Mouse (Mus musculus): ENCODE data around the gene Cdh5. TPM values are rescaled to one million over a fixed set of nuclear protein-coding genes. Genes with fewer than 3 reads are reported as not detected.

The Cdh5 gene
- total RNA-seq, 2 experiments from 2014 or later: 0.37 to 1.1 TPM

- ATAC-seq (ENCODE audit: poor library complexity, severe bottlenecking): no peak
These were observed 30.1 kb downstream of the Cdh5 start for GRCm38 (mm10) chr8:104131414-104131975.

GRCm38 (mm10) chr8:104134521-104134920, 33.1 kb downstream of the Cdh5 start:
- no peak for ATAC-seq (ENCODE audit: poor library complexity, severe bottlenecking)

GRCm38 (mm10) chr8:104136277-104136676, 34.9 kb downstream of the Cdh5 start:
- no peak for ATAC-seq (ENCODE audit: poor library complexity, severe bottlenecking)

GRCm38 (mm10) chr8:104137636-104138035, 36.2 kb downstream of the Cdh5 start:
- no peak for ATAC-seq (ENCODE audit: poor library complexity, severe bottlenecking)

- ATAC-seq (ENCODE audit: poor library complexity, severe bottlenecking): no peak
These were observed 39.2 kb downstream of the Cdh5 start for GRCm38 (mm10) chr8:104140611-104141010.

- ATAC-seq (ENCODE audit: poor library complexity, severe bottlenecking): no peak
These were observed 41.0 kb downstream of the Cdh5 start for GRCm38 (mm10) chr8:104142415-104142814.

GRCm38 (mm10) chr8:104143379-104143778, 42.0 kb downstream of the Cdh5 start:
- ATAC-seq (ENCODE audit: poor library complexity, severe bottlenecking): no peak

GRCm38 (mm10) chr8:104144434-104145216, 43.2 kb downstream of the Cdh5 start:
- no peak for ATAC-seq (ENCODE audit: poor library complexity, severe bottlenecking)

- ATAC-seq (ENCODE audit: poor library complexity, severe bottlenecking): peak; percentile 78
These were observed 44.7 kb downstream of the Cdh5 start for GRCm38 (mm10) chr8:104145981-104146689.

- no peak for ATAC-seq (ENCODE audit: poor library complexity, severe bottlenecking)
These were observed 45.5 kb downstream of the Cdh5 start for GRCm38 (mm10) chr8:104146717-104147494.

- no peak for ATAC-seq (ENCODE audit: poor library complexity, severe bottlenecking)
These were observed 46.5 kb downstream of the Cdh5 start for GRCm38 (mm10) chr8:104147947-104148346.

GRCm38 (mm10) chr8:104160731-104161130, 59.3 kb downstream of the Cdh5 start:
- ATAC-seq (ENCODE audit: poor library complexity, severe bottlenecking): no peak

- no peak for ATAC-seq (ENCODE audit: poor library complexity, severe bottlenecking)
These were observed 68.0 kb downstream of the Cdh5 start for GRCm38 (mm10) chr8:104169461-104169860.

GRCm38 (mm10) chr8:104170118-104171049, 69.0 kb downstream of the Cdh5 start, which contains the start of gene Bean1:
TSS of gene Bean1 (plus strand) at chr8:104170442.
- peak; percentile 40; the same call in 1 of the 2 replicates for ATAC-seq (ENCODE audit: poor library complexity, severe bottlenecking)

GRCm38 (mm10) chr8:104171050-104171620, 69.7 kb downstream of the Cdh5 start:
- ATAC-seq (ENCODE audit: poor library complexity, severe bottlenecking): no peak

- no peak for ATAC-seq (ENCODE audit: poor library complexity, severe bottlenecking)
These were observed 71.0 kb downstream of the Cdh5 start for GRCm38 (mm10) chr8:104172420-104172819.

GRCm38 (mm10) chr8:104175848-104176527, 74.6 kb downstream of the Cdh5 start:
- no peak for ATAC-seq (ENCODE audit: poor library complexity, severe bottlenecking)

- ATAC-seq (ENCODE audit: poor library complexity, severe bottlenecking): no peak
These were observed 75.6 kb downstream of the Cdh5 start for GRCm38 (mm10) chr8:104177054-104177453.

- ATAC-seq (ENCODE audit: poor library complexity, severe bottlenecking): no peak
These were observed 83.5 kb downstream of the Cdh5 start for GRCm38 (mm10) chr8:104184905-104185304.
